24 mouse cellular contexts compared by ENCODE assay signal in genomic region chr16:45926875-45927274, GRCm38 (mm10). TPM values are rescaled to one million over a fixed set of nuclear protein-coding genes. Genes with fewer than 3 reads are reported as not detected.
A peak's percentile ranks its signal among the peaks of the same experiment; 100 is the strongest.
DNase-seq lines count a peak whose midpoint lies in the region; ATAC-seq and TF ChIP-seq lines count a peak whose summit lies in the region.
"Had no signal": no experiment of that assay in that cellular context is flagged by ENCODE, and none has a peak within 500 bp of the region (broad histone marks: within the 10 kb centered on the region; RNA-seq: fewer than 3 reads in every experiment).

No protein-coding gene starts in this region.

- H3K4me2 ChIP-seq in lung, embryonic 16.5 days (ENCODE audit: low read depth, low read length) = no peak overlapping the region
- H3K4me2 ChIP-seq in myocyte (ENCODE audit: low read depth) = no peak overlapping the region
- H3K4me2 ChIP-seq: embryonic facial prominence, embryonic 13.5 days; forebrain, embryonic 15.5 days; heart, embryonic 11.5 days; intestine, embryonic 15.5 days; limb, embryonic 15.5 days; neural tube, embryonic 15.5 days had no signal

- peak; percentile 5 for DNase-seq in gastrocnemius, adult 18-20 months (ENCODE audit: low spot score)
- DNase-seq in gastrocnemius, adult 8-10 months (ENCODE audit: low spot score in 2 of 2) = no peak
- peak; percentile 82 for DNase-seq in kidney, adult 2 months
- DNase-seq in kidney, postnatal 10 days = no peak
- DNase-seq in lung, adult 2 months = no peak
- no peak for DNase-seq in frontal cortex, postnatal 10 days (ENCODE audit: low spot score in 2 of 2)
- DNase-seq: adrenal gland, postnatal 25 days; cerebellum, adult 8-10 months; cerebellum, postnatal 36 days; embryo, embryonic 11 days; left cerebral cortex, postnatal 4 days; spleen, adult 18-20 months had no signal

- TF ChIP-seq POLR2A in kidney, adult 2 months (IDR thresholded peaks at IDR 0.05; ENCODE audit: low read depth, low read length) = no peak
- TF ChIP-seq POLR2A in lung, adult 2 months (IDR thresholded peaks at IDR 0.05; ENCODE audit: borderline replicate concordance, extremely low read depth, low read depth, low read length) = no peak
- no peak for TF ChIP-seq POLR2A in myocyte (IDR thresholded peaks at IDR 0.05; ENCODE audit: insufficient read length, low read depth)

- peak overlapping the region; percentile 66; the same call in 1 of the 2 replicates for H3K27ac ChIP-seq in kidney, adult 2 months (ENCODE audit: insufficient read depth, low read depth, low read length)
- H3K27ac ChIP-seq in lung, embryonic 16.5 days (ENCODE audit: low read length) = peak overlapping the region; percentile 30
- H3K27ac ChIP-seq: embryonic facial prominence, embryonic 13.5 days; forebrain, embryonic 15.5 days; hindbrain, embryonic 10.5 days; intestine, embryonic 15.5 days; limb, embryonic 15.5 days; midbrain, embryonic 10.5 days; neural tube, embryonic 15.5 days had no signal

- H3ac ChIP-seq in myocyte (ENCODE audit: control insufficient read depth, insufficient read length) = no peak overlapping the region

- no peak for TF ChIP-seq CTCF in kidney, adult 2 months (conservative IDR thresholded peaks at IDR 0.05; ENCODE audit: insufficient read depth, insufficient read length, low read depth, low read length)
- no peak for TF ChIP-seq CTCF in lung, adult 2 months (IDR thresholded peaks at IDR 0.05; ENCODE audit: insufficient read depth, low read length)

- no peak overlapping the region for H3K4me3 ChIP-seq in kidney, adult 2 months (ENCODE audit: insufficient read depth, low read depth, low read length)
- no peak overlapping the region for H3K4me3 ChIP-seq in lung, embryonic 16.5 days (ENCODE audit: low read length)
- H3K4me3 ChIP-seq in lung, adult 2 months (replicated peaks; ENCODE audit: extremely low read depth, low read depth, low read length) = no peak overlapping the region
- H3K4me3 ChIP-seq in myocyte = no peak overlapping the region
- H3K4me3 ChIP-seq: embryonic facial prominence, embryonic 13.5 days; forebrain, embryonic 15.5 days; hindbrain, embryonic 10.5 days; intestine, embryonic 15.5 days; limb, embryonic 15.5 days; midbrain, embryonic 10.5 days; neural tube, embryonic 15.5 days had no signal

- no peak overlapping the region for H3K9ac ChIP-seq in lung, embryonic 16.5 days (ENCODE audit: low read length)
- H3K9ac ChIP-seq: embryonic facial prominence, embryonic 13.5 days; forebrain, embryonic 15.5 days; intestine, embryonic 15.5 days; limb, embryonic 15.5 days; neural tube, embryonic 15.5 days had no signal

- no peaks in the 10 kb centered on the region for H3K36me3 ChIP-seq in kidney, adult 2 months (ENCODE audit: control insufficient read depth, insufficient read depth, low read length)
- no peaks in the 10 kb centered on the region for H3K36me3 ChIP-seq in lung, embryonic 16.5 days (ENCODE audit: control insufficient read depth, insufficient read depth, low read length)
- H3K36me3 ChIP-seq in myocyte (ENCODE audit: control insufficient read depth, insufficient read depth) = no peaks in the 10 kb centered on the region
- H3K36me3 ChIP-seq: embryonic facial prominence, embryonic 13.5 days; forebrain, embryonic 15.5 days; hindbrain, embryonic 10.5 days; intestine, embryonic 15.5 days; limb, embryonic 15.5 days; midbrain, embryonic 10.5 days; neural tube, embryonic 15.5 days had no signal

- no peak for ATAC-seq in lung, embryonic 16.5 days (ENCODE audit: low read depth)
- ATAC-seq: CD4-positive, CD25-positive, alpha-beta regulatory T cell, adult 4 months; forebrain, embryonic 15.5 days; hindbrain, embryonic 16.5 days had no signal

- H3K27me3 ChIP-seq in kidney, adult 2 months (replicated peaks; ENCODE audit: control insufficient read depth, insufficient read depth, low read length) = no peaks in the 10 kb centered on the region
- H3K27me3 ChIP-seq in lung, embryonic 16.5 days (ENCODE audit: control insufficient read depth, insufficient read depth, low read depth, low read length) = no peaks in the 10 kb centered on the region
- no peaks in the 10 kb centered on the region for H3K27me3 ChIP-seq in myocyte (ENCODE audit: control insufficient read depth, insufficient read depth, insufficient read length)
- H3K27me3 ChIP-seq: embryonic facial prominence, embryonic 13.5 days; forebrain, embryonic 15.5 days; intestine, embryonic 15.5 days; limb, embryonic 15.5 days; neural tube, embryonic 15.5 days had no signal

- H3K4me1 ChIP-seq in kidney, adult 2 months (ENCODE audit: control insufficient read depth, insufficient read depth, low read length) = peaks cover 23% of the 10 kb centered on the region
- H3K4me1 ChIP-seq in lung, embryonic 16.5 days (replicated peaks; ENCODE audit: control insufficient read depth, insufficient read depth, low read length) = peaks cover 47% of the 10 kb centered on the region
- H3K4me1 ChIP-seq in lung, adult 2 months (ENCODE audit: control insufficient read depth, insufficient read depth, low read length) = peaks cover 15% of the 10 kb centered on the region
- H3K4me1 ChIP-seq: forebrain, embryonic 15.5 days; midbrain, embryonic 10.5 days had no signal

- 58% methylated on average over 5 of the region's 5 CpGs for WGBS in kidney, adult 2 months
- 73% methylated on average over 5 of the region's 5 CpGs for WGBS in lung, embryonic 16.5 days
- 78% methylated on average over 5 of the region's 5 CpGs for WGBS in lung, adult 2 months

- no peaks in the 10 kb centered on the region for H3K79me2 ChIP-seq in myocyte (ENCODE audit: control insufficient read depth, insufficient read depth)

- H3K9me3 ChIP-seq in lung, embryonic 16.5 days (ENCODE audit: control insufficient read depth, low read length) = no peaks in the 10 kb centered on the region
- H3K9me3 ChIP-seq: embryonic facial prominence, embryonic 13.5 days; forebrain, embryonic 15.5 days; hindbrain, embryonic 10.5 days; intestine, embryonic 15.5 days; limb, embryonic 15.5 days; midbrain, embryonic 10.5 days; neural tube, embryonic 15.5 days had no signal

TF ChIP-seq in myocyte, 11 proteins besides CTCF, POLR2A, EP300 and RAD21:
- TF ChIP-seq POLR2AphosphoS2 (IDR thresholded peaks at IDR 0.05; ENCODE audit: insufficient read length, low read depth) (no peak), CEBPB (IDR thresholded peaks at IDR 0.05; ENCODE audit: insufficient read depth, poor library complexity, severe bottlenecking) (peak; percentile 58), MAX (IDR thresholded peaks at IDR 0.05; ENCODE audit: low read depth) (no peak), MYOG (IDR thresholded peaks at IDR 0.05; ENCODE audit: control insufficient read depth in 1 of 3, insufficient read depth in 1 of 3, insufficient read length in 2 of 3, low read depth in 2 of 3) (no peak)

RNA-seq across cellular contexts. Expression of gene Phldb2, which starts 26.5 kb away (rescaled TPM):
- 1 to 10 TPM; 4.8 to 9.2 TPM for total RNA-seq in gastrocnemius, adult 18-20 months (2021)
- 1 to 10 TPM; 4.5 to 8.7 (median 5.8) TPM for total RNA-seq in gastrocnemius, adult 8-10 months (2022)
- 55.4 and 73.5 TPM in 2 replicates for polyA plus RNA-seq in kidney, adult 2 months (2012; rRNA removed)
- polyA plus RNA-seq in lung, embryonic 16.5 days (2015; fragmentation: Nextera tagmentation; extraction: Ambion mirVana) = 57.8 and 59.4 TPM in 2 replicates
- polyA plus RNA-seq in lung, adult 2 months (2012; rRNA removed) = 53.0 and 55.6 TPM in 2 replicates
- 25.7 TPM for polyA plus RNA-seq in myocyte (2012; fragmentation: generic; extraction: Trizol)

Comparison
In these comparisons a context has a peak if more than half of its experiments do, and no peak if none do; other contexts are left out.
1. DNase-seq: peak in gastrocnemius, adult 18-20 months (single experiment) and kidney, adult 2 months (single experiment); none in gastrocnemius, adult 8-10 months (0 of 2), kidney, postnatal 10 days (single experiment), lung, adult 2 months (single experiment) and frontal cortex, postnatal 10 days (0 of 2).